Mouse (Mus musculus) MEL-GATA-1-ER (cell line): ENCODE results near the gene Pbx3.

ENCODE experiments used
- DNase-seq: peaks from one replicate; pipeline ENCODE4 v3.0.0-alpha.2; 2012; ENCODE audit warnings: low read depth; ENCODE audit errors: extremely low read depth

Pbx3 gene

GRCm38 (mm10) chr2:34227688-34228087 is 145.3 kb downstream of the Pbx3 start:
- no peak for DNase-seq

- DNase-seq = no peak
Observed at GRCm38 (mm10) chr2:34225470-34225869, 147.5 kb downstream of the Pbx3 start.

GRCm38 (mm10) chr2:34221477-34221876 is 151.5 kb downstream of the Pbx3 start:
- no peak for DNase-seq

GRCm38 (mm10) chr2:34219150-34219549 is 153.8 kb downstream of the Pbx3 start:
- no peak for DNase-seq

- DNase-seq = no peak
Observed at GRCm38 (mm10) chr2:34217596-34217995, 155.3 kb downstream of the Pbx3 start.

GRCm38 (mm10) chr2:34215496-34215895 is 157.4 kb downstream of the Pbx3 start:
- no peak for DNase-seq

GRCm38 (mm10) chr2:34212418-34212817 is 160.5 kb downstream of the Pbx3 start:
- no peak for DNase-seq

GRCm38 (mm10) chr2:34204797-34205196 is 168.1 kb downstream of the Pbx3 start:
- DNase-seq = no peak

GRCm38 (mm10) chr2:34204325-34204724 is 168.6 kb downstream of the Pbx3 start:
- no peak for DNase-seq

GRCm38 (mm10) chr2:34193870-34194820 is 178.8 kb downstream of the Pbx3 start:
- DNase-seq = no peak

- DNase-seq = no peak
Observed at GRCm38 (mm10) chr2:34193276-34193675, 179.7 kb downstream of the Pbx3 start.

- DNase-seq = no peak
Observed at GRCm38 (mm10) chr2:34187366-34187765, 185.6 kb downstream of the Pbx3 start.

- DNase-seq = no peak
Observed at GRCm38 (mm10) chr2:34181600-34181999, 191.3 kb downstream of the Pbx3 start.

- DNase-seq = no peak
Observed at GRCm38 (mm10) chr2:34179299-34179698, 193.6 kb downstream of the Pbx3 start.

- no peak for DNase-seq
Observed at GRCm38 (mm10) chr2:34178653-34179052, 194.3 kb downstream of the Pbx3 start.

GRCm38 (mm10) chr2:34170424-34170823 is 202.5 kb downstream of the Pbx3 start:
- DNase-seq = no peak

- no peak for DNase-seq
Observed at GRCm38 (mm10) chr2:34169626-34170025, 203.3 kb downstream of the Pbx3 start.

GRCm38 (mm10) chr2:34168191-34168590 is 204.8 kb downstream of the Pbx3 start:
- no peak for DNase-seq

- DNase-seq = no peak
Observed at GRCm38 (mm10) chr2:34162484-34162883, 210.5 kb downstream of the Pbx3 start.

- no peak for DNase-seq
Observed at GRCm38 (mm10) chr2:34157746-34158145, 215.2 kb downstream of the Pbx3 start.

- no peak for DNase-seq
Observed at GRCm38 (mm10) chr2:34154833-34155232, 218.1 kb downstream of the Pbx3 start.

GRCm38 (mm10) chr2:34153336-34153735 is 219.6 kb downstream of the Pbx3 start:
- no peak for DNase-seq

- no peak for DNase-seq
Observed at GRCm38 (mm10) chr2:34150560-34150959, 222.4 kb downstream of the Pbx3 start.
